Mouse (Mus musculus): ENCODE results near the gene Nudt2. TPM values are rescaled to one million over a fixed set of nuclear protein-coding genes. Genes with fewer than 3 reads are reported as not detected.
A peak's percentile ranks its signal among the peaks of the same experiment; 100 is the strongest.

Gene Nudt2
- polyA plus RNA-seq, 1 experiment from 2014 or later, result 62.0 TPM

GRCm38 (mm10) chr4:41497046-41497445 is 32.1 kb downstream of the Nudt2 start:
- Histone ChIP-seq H3K9ac (replicated peaks) (no peak overlapping the region), H3K27ac (no peak overlapping the region), H3K27me3 (peaks cover 65% of the 10 kb centered on the region), H3K4me2 (replicated peaks) (peak overlapping the region; percentile 59), H3K36me3 (0 out of 2 replicates have a peak, but pooled peaks cover 6% of the 10 kb centered on the region), H3K4me1 (replicated peaks) (peaks cover 30% of the 10 kb centered on the region), H3K4me3 (replicated peaks) (peak overlapping the region; percentile 25), H3K9me3 (no peaks in the 10 kb centered on the region)
- peak; percentile 31; the same call in 1 of the 2 replicates for ATAC-seq
- 39% methylated on average over 5 of the region's 5 CpGs for WGBS

GRCm38 (mm10) chr4:41497579-41497978 is 32.6 kb downstream of the Nudt2 start:
- ATAC-seq, result peak; percentile 32

GRCm38 (mm10) chr4:41497995-41498845 is 33.3 kb downstream of the Nudt2 start:
- peaks cover 69% of the 10 kb centered on the region for H3K27me3 ChIP-seq
- peak; percentile 28; the same call in 1 of the 2 replicates for ATAC-seq
- peaks cover 40% of the 10 kb centered on the region for H3K4me1 ChIP-seq (replicated peaks)
- H3K9ac ChIP-seq (replicated peaks), result peak overlapping the region; percentile 48
- no peaks in the 10 kb centered on the region for H3K9me3 ChIP-seq
- H3K4me3 ChIP-seq (replicated peaks), result peak overlapping the region; percentile 25
- H3K36me3 ChIP-seq, result 0 out of 2 replicates have a peak, but pooled peaks cover 6% of the 10 kb centered on the region
- WGBS, result 11% methylated on average over 72 of the region's 72 CpGs
- H3K4me2 ChIP-seq (replicated peaks), result peak overlapping the region; percentile 59
- H3K27ac ChIP-seq, result no peak overlapping the region

More at GRCm38 (mm10) chr4:41497579-41497978, 32.6 kb downstream of the Nudt2 start:
- Histone ChIP-seq H3K9me3 (no peaks in the 10 kb centered on the region), H3K4me1 (replicated peaks) (peaks cover 35% of the 10 kb centered on the region), H3K27me3 (peaks cover 69% of the 10 kb centered on the region), H3K36me3 (0 out of 2 replicates have a peak, but pooled peaks cover 6% of the 10 kb centered on the region), H3K9ac (replicated peaks) (peak overlapping the region; percentile 48), H3K27ac (no peak overlapping the region), H3K4me2 (replicated peaks) (peak overlapping the region; percentile 59), H3K4me3 (replicated peaks) (peak overlapping the region; percentile 25)
- WGBS, result 3% methylated on average over 34 of the region's 34 CpGs

- H3K36me3 ChIP-seq, result 0 out of 2 replicates have a peak, but pooled peaks cover 4% of the 10 kb centered on the region
- peak overlapping the region; percentile 25 for H3K4me3 ChIP-seq (replicated peaks)
- ATAC-seq, result no peak
- H3K27me3 ChIP-seq, result peaks cover 69% of the 10 kb centered on the region
- no peaks in the 10 kb centered on the region for H3K9me3 ChIP-seq
- H3K27ac ChIP-seq, result no peak overlapping the region
- WGBS, result 5% methylated on average over 43 of the region's 43 CpGs
- peak overlapping the region; percentile 59 for H3K4me2 ChIP-seq (replicated peaks)
- H3K4me1 ChIP-seq (replicated peaks), result peaks cover 40% of the 10 kb centered on the region
- peak overlapping the region; percentile 4 for H3K9ac ChIP-seq (replicated peaks)
These were observed 34.0 kb downstream of the Nudt2 start for GRCm38 (mm10) chr4:41498921-41499391.

GRCm38 (mm10) chr4:41499619-41500018 is 34.7 kb downstream of the Nudt2 start:
- Histone ChIP-seq H3K27me3 (peaks cover 69% of the 10 kb centered on the region), H3K36me3 (no peaks in the 10 kb centered on the region), H3K27ac (no peak overlapping the region), H3K9ac (replicated peaks) (no peak overlapping the region), H3K4me1 (replicated peaks) (peaks cover 40% of the 10 kb centered on the region), H3K4me3 (replicated peaks) (0 out of 2 replicates have a peak overlapping the region, but pooled peaks have one; percentile 25), H3K9me3 (no peaks in the 10 kb centered on the region), H3K4me2 (replicated peaks) (0 out of 2 replicates have a peak overlapping the region, but pooled peaks have one; percentile 59)
- no peak for ATAC-seq
- WGBS, result 56% methylated on average over 8 of the region's 8 CpGs

GRCm38 (mm10) chr4:41500787-41501186 is 35.8 kb downstream of the Nudt2 start:
- 79% methylated on average over 4 of the region's 4 CpGs for WGBS
- H3K27me3 ChIP-seq, result peaks cover 66% of the 10 kb centered on the region

GRCm38 (mm10) chr4:41502171-41502940 is 37.4 kb downstream of the Nudt2 start:
- Histone ChIP-seq H3K9ac (replicated peaks) (peak overlapping the region; percentile 58), H3K36me3 (no peaks in the 10 kb centered on the region), H3K9me3 (no peaks in the 10 kb centered on the region), H3K27me3 (peaks cover 51% of the 10 kb centered on the region), H3K27ac (peak overlapping the region; percentile 60), H3K4me3 (replicated peaks) (peak overlapping the region; percentile 40), H3K4me2 (replicated peaks) (peak overlapping the region; percentile 61), H3K4me1 (replicated peaks) (peaks cover 49% of the 10 kb centered on the region)
- peak; percentile 29 for ATAC-seq
- 6% methylated on average over 20 of the region's 20 CpGs for WGBS

More at GRCm38 (mm10) chr4:41500787-41501186, 35.8 kb downstream of the Nudt2 start:
- ATAC-seq, result no peak
- H3K4me3 ChIP-seq (replicated peaks), result no peak overlapping the region
- no peak overlapping the region for H3K4me2 ChIP-seq (replicated peaks)
- H3K36me3 ChIP-seq, result no peaks in the 10 kb centered on the region
- peaks cover 41% of the 10 kb centered on the region for H3K4me1 ChIP-seq (replicated peaks)
- H3K27ac ChIP-seq, result no peak overlapping the region
- H3K9ac ChIP-seq (replicated peaks), result no peak overlapping the region
- H3K9me3 ChIP-seq, result no peaks in the 10 kb centered on the region

GRCm38 (mm10) chr4:41502986-41503412 is 38.0 kb downstream of the Nudt2 start, which contains the start of gene AI464131:
Gene AI464131 (minus strand): TSS chr4:41503076.
- Histone ChIP-seq H3K9ac (replicated peaks) (peak within 1 kb of the TSS; percentile 58), H3K4me2 (replicated peaks) (peak within 1 kb of the TSS; percentile 61), H3K9me3 (no peaks in the 10 kb centered on the region), H3K4me1 (replicated peaks) (peaks cover 49% of the 10 kb centered on the region), H3K36me3 (no peaks in the 10 kb centered on the region), H3K27me3 (peaks cover 45% of the 10 kb centered on the region), H3K27ac (peak within 1 kb of the TSS; percentile 60), H3K4me3 (replicated peaks) (peak within 1 kb of the TSS; percentile 40)
- 1% methylated on average over 17 of the region's 18 CpGs for WGBS
- peak; percentile 87 for ATAC-seq

- WGBS, result 80% methylated on average over 5 of the region's 5 CpGs
- Histone ChIP-seq H3K4me3 (replicated peaks) (no peak overlapping the region), H3K27ac (no peak overlapping the region), H3K4me2 (replicated peaks) (no peak overlapping the region), H3K9ac (replicated peaks) (no peak overlapping the region), H3K36me3 (no peaks in the 10 kb centered on the region), H3K4me1 (replicated peaks) (peaks cover 37% of the 10 kb centered on the region), H3K27me3 (peaks cover 44% of the 10 kb centered on the region), H3K9me3 (no peaks in the 10 kb centered on the region)
- no peak for ATAC-seq
These were observed 39.4 kb downstream of the Nudt2 start for GRCm38 (mm10) chr4:41504325-41504724.

GRCm38 (mm10) chr4:41505131-41505551 is 40.2 kb downstream of the Nudt2 start:
- H3K4me3 ChIP-seq (replicated peaks), result no peak overlapping the region
- ATAC-seq, result no peak
- H3K9me3 ChIP-seq, result no peaks in the 10 kb centered on the region
- H3K4me2 ChIP-seq (replicated peaks), result no peak overlapping the region
- WGBS, result 50% methylated on average over 11 of the region's 11 CpGs
- peaks cover 36% of the 10 kb centered on the region for H3K27me3 ChIP-seq
- no peak overlapping the region for H3K9ac ChIP-seq (replicated peaks)
- H3K27ac ChIP-seq, result no peak overlapping the region
- peaks cover 35% of the 10 kb centered on the region for H3K4me1 ChIP-seq (replicated peaks)
- no peaks in the 10 kb centered on the region for H3K36me3 ChIP-seq

GRCm38 (mm10) chr4:41506156-41506555 is 41.2 kb downstream of the Nudt2 start:
- Histone ChIP-seq H3K27me3 (peaks cover 26% of the 10 kb centered on the region), H3K9me3 (no peaks in the 10 kb centered on the region), H3K27ac (peak overlapping the region; percentile 59; the same call in 1 of the 2 replicates), H3K4me3 (replicated peaks) (peak overlapping the region; percentile 54; the same call in 1 of the 2 replicates), H3K4me2 (replicated peaks) (peak overlapping the region; percentile 76), H3K9ac (replicated peaks) (peak overlapping the region; percentile 82; the same call in 1 of the 2 replicates), H3K36me3 (no peaks in the 10 kb centered on the region), H3K4me1 (replicated peaks) (peaks cover 35% of the 10 kb centered on the region)
- no peak for ATAC-seq
- WGBS, result 9% methylated on average over 13 of the region's 13 CpGs
